Mouse (Mus musculus) brown adipose tissue, adult 24 weeks (tissue): ENCODE results near the gene Med27. TPM values are rescaled to one million over a fixed set of nuclear protein-coding genes. Genes with fewer than 3 reads are reported as not detected.

Experiments used
- H3K27ac ChIP-seq: fragments of 200-500 bp; replicated peaks from 2 replicates; pipeline ENCODE4 v1.5.1; 2012; ENCODE audit warnings: low read depth, mild to moderate bottlenecking, low read length
- H3K4me1 ChIP-seq: fragments of 200-500 bp; 2 replicates; pipeline ENCODE4 v1.6.1; 2012; ENCODE audit warnings: low read length, mixed read lengths; ENCODE audit not compliant: control insufficient read depth, insufficient read depth, insufficient read length
- H3K4me3 ChIP-seq: fragments of 200-500 bp; 2 replicates; pipeline ENCODE4 v1.5.1; 2012; ENCODE audit warnings: low read depth, mild to moderate bottlenecking, low read length, moderate library complexity; ENCODE audit not compliant: insufficient read depth
- polyA plus RNA-seq: library from polyadenylated mRNA; stranded (reverse); fragments of >200 nt; gene quantifications from 2 replicates; pipeline ENCODE4 v1.2.4, GENCODE M21; 2012; ENCODE audit not compliant: missing spikeins, insufficient read depth, insufficient read length

Med27 gene
- polyA plus RNA-seq, 1 experiment, result 8.2 TPM

GRCm38 (mm10) chr2:29491656-29492055, 145.0 kb downstream of the Med27 start:
- Histone ChIP-seq H3K4me3 (no peak overlapping the region), H3K27ac (no peak overlapping the region), H3K4me1 (no peaks in the 10 kb centered on the region)

GRCm38 (mm10) chr2:29493396-29494031, 146.9 kb downstream of the Med27 start:
- Histone ChIP-seq H3K27ac (no peak overlapping the region), H3K4me3 (no peak overlapping the region), H3K4me1 (no peaks in the 10 kb centered on the region)

- no peak overlapping the region for H3K4me3 ChIP-seq
- no peak overlapping the region for H3K27ac ChIP-seq
- H3K4me1 ChIP-seq, result no peaks in the 10 kb centered on the region
Measured at GRCm38 (mm10) chr2:29495271-29495670, 148.7 kb downstream of the Med27 start.

- H3K4me3 ChIP-seq, result no peak overlapping the region
- no peaks in the 10 kb centered on the region for H3K4me1 ChIP-seq
- no peak overlapping the region for H3K27ac ChIP-seq
Measured at GRCm38 (mm10) chr2:29500601-29501350, 154.2 kb downstream of the Med27 start.

GRCm38 (mm10) chr2:29501381-29501780, 154.8 kb downstream of the Med27 start:
- Histone ChIP-seq H3K4me1 (no peaks in the 10 kb centered on the region), H3K4me3 (no peak overlapping the region), H3K27ac (no peak overlapping the region)

- no peak overlapping the region for H3K4me3 ChIP-seq
- no peak overlapping the region for H3K27ac ChIP-seq
- H3K4me1 ChIP-seq, result no peaks in the 10 kb centered on the region
Measured at GRCm38 (mm10) chr2:29504848-29505247, 158.2 kb downstream of the Med27 start.

GRCm38 (mm10) chr2:29506411-29506810, 159.8 kb downstream of the Med27 start:
- H3K4me3 ChIP-seq, result no peak overlapping the region

GRCm38 (mm10) chr2:29513131-29513530, 166.5 kb downstream of the Med27 start:
- Histone ChIP-seq H3K4me3 (no peak overlapping the region), H3K27ac (no peak overlapping the region), H3K4me1 (no peaks in the 10 kb centered on the region)

More at GRCm38 (mm10) chr2:29506411-29506810, 159.8 kb downstream of the Med27 start:
- Histone ChIP-seq H3K4me1 (no peaks in the 10 kb centered on the region), H3K27ac (no peak overlapping the region)

GRCm38 (mm10) chr2:29514836-29515235, 168.2 kb downstream of the Med27 start:
- H3K4me3 ChIP-seq, result no peak overlapping the region
- no peak overlapping the region for H3K27ac ChIP-seq
- H3K4me1 ChIP-seq, result no peaks in the 10 kb centered on the region

GRCm38 (mm10) chr2:29515831-29516447, 169.3 kb downstream of the Med27 start:
- Histone ChIP-seq H3K4me3 (no peak overlapping the region), H3K4me1 (no peaks in the 10 kb centered on the region), H3K27ac (no peak overlapping the region)

- H3K4me1 ChIP-seq, result peaks cover 3% of the 10 kb centered on the region; the same call in 1 of the 2 replicates
- H3K4me3 ChIP-seq, result no peak overlapping the region
- no peak overlapping the region for H3K27ac ChIP-seq
Measured at GRCm38 (mm10) chr2:29516621-29517170, 170.1 kb downstream of the Med27 start.

GRCm38 (mm10) chr2:29519402-29519801, 172.8 kb downstream of the Med27 start:
- Histone ChIP-seq H3K27ac (no peak overlapping the region), H3K4me1 (peaks cover 7% of the 10 kb centered on the region; the same call in 1 of the 2 replicates), H3K4me3 (no peak overlapping the region)

GRCm38 (mm10) chr2:29520206-29520605, 173.6 kb downstream of the Med27 start:
- Histone ChIP-seq H3K4me1 (peaks cover 8% of the 10 kb centered on the region; the same call in 1 of the 2 replicates), H3K4me3 (no peak overlapping the region), H3K27ac (no peak overlapping the region)

GRCm38 (mm10) chr2:29521486-29521885, 174.9 kb downstream of the Med27 start:
- H3K27ac ChIP-seq, result no peak overlapping the region
- peaks cover 8% of the 10 kb centered on the region; the same call in 1 of the 2 replicates for H3K4me1 ChIP-seq
- H3K4me3 ChIP-seq, result no peak overlapping the region
